11 mouse cellular contexts compared by ENCODE assay signal in genomic region chr4:125231711-125232260, GRCm38 (mm10).
A peak's percentile ranks its signal among the peaks of the same experiment; 100 is the strongest.
DNase-seq lines count a peak whose midpoint lies in the region; ATAC-seq and TF ChIP-seq lines count a peak whose summit lies in the region.
"Had no signal": no experiment of that assay in that cellular context is flagged by ENCODE, and none has a peak within 500 bp of the region (broad histone marks: within the 10 kb centered on the region; RNA-seq: fewer than 3 reads in every experiment).

No protein-coding gene starts in this region.

- no peak overlapping the region for H3K9ac ChIP-seq in liver, adult 2 months (ENCODE audit: low read depth, low read length)
- H3K9ac ChIP-seq in liver, embryonic 12.5 days: no peak overlapping the region
- H3K9ac ChIP-seq in embryonic facial prominence, embryonic 14.5 days (ENCODE audit: low read depth, low read length): no peak overlapping the region
- no peak overlapping the region for H3K9ac ChIP-seq in limb, embryonic 14.5 days (ENCODE audit: low read depth, low read length, severe bottlenecking)
- H3K9ac ChIP-seq: liver, embryonic 13.5 days; stomach, embryonic 15.5 days had no signal

- H3K9me3 ChIP-seq in liver, embryonic 12.5 days (replicated peaks): 0 out of 2 replicates have a peak, but pooled peaks cover 4% of the 10 kb centered on the region
- no peaks in the 10 kb centered on the region for H3K9me3 ChIP-seq in embryonic facial prominence, embryonic 14.5 days (ENCODE audit: control insufficient read depth, low read length)
- H3K9me3 ChIP-seq in limb, embryonic 14.5 days (ENCODE audit: control insufficient read depth, low read length): no peaks in the 10 kb centered on the region
- H3K9me3 ChIP-seq: liver, embryonic 13.5 days; stomach, embryonic 15.5 days had no signal

- H3K4me2 ChIP-seq in liver, embryonic 12.5 days: no peak overlapping the region
- no peak overlapping the region for H3K4me2 ChIP-seq in embryonic facial prominence, embryonic 14.5 days (ENCODE audit: low read depth, low read length)
- H3K4me2 ChIP-seq in limb, embryonic 14.5 days (replicated peaks; ENCODE audit: low read depth, low read length, severe bottlenecking): no peak overlapping the region
- H3K4me2 ChIP-seq: liver, embryonic 13.5 days; stomach, embryonic 15.5 days had no signal

- H3K4me3 ChIP-seq in liver, adult 2 months (ENCODE audit: insufficient read depth, low read depth, low read length): no peak overlapping the region
- no peak overlapping the region for H3K4me3 ChIP-seq in liver, embryonic 12.5 days
- no peak overlapping the region for H3K4me3 ChIP-seq in bone marrow, adult 2 months (replicated peaks; ENCODE audit: control insufficient read depth, low read depth, low read length)
- H3K4me3 ChIP-seq in embryonic facial prominence, embryonic 14.5 days (ENCODE audit: low read depth, low read length): no peak overlapping the region
- no peak overlapping the region for H3K4me3 ChIP-seq in limb, embryonic 14.5 days (replicated peaks; ENCODE audit: low read length)
- H3K4me3 ChIP-seq: erythroblast, embryonic 14.5 days; liver, embryonic 13.5 days; stomach, embryonic 15.5 days had no signal

- no peaks in the 10 kb centered on the region for H3K36me3 ChIP-seq in liver, adult 2 months (ENCODE audit: control insufficient read depth, insufficient read depth, low read length)
- no peaks in the 10 kb centered on the region for H3K36me3 ChIP-seq in liver, embryonic 12.5 days
- H3K36me3 ChIP-seq in embryonic facial prominence, embryonic 14.5 days (ENCODE audit: control insufficient read depth, insufficient read depth, low read length): no peaks in the 10 kb centered on the region
- H3K36me3 ChIP-seq in limb, embryonic 14.5 days (ENCODE audit: control insufficient read depth, insufficient read depth, low read length): no peaks in the 10 kb centered on the region
- H3K36me3 ChIP-seq: liver, embryonic 13.5 days; stomach, embryonic 15.5 days had no signal

- no peaks in the 10 kb centered on the region for H3K4me1 ChIP-seq in liver, adult 2 months (ENCODE audit: control insufficient read depth, insufficient read depth, low read length)
- H3K4me1 ChIP-seq in liver, embryonic 12.5 days: no peaks in the 10 kb centered on the region
- no peaks in the 10 kb centered on the region for H3K4me1 ChIP-seq in bone marrow, adult 2 months (ENCODE audit: control insufficient read depth, insufficient read depth, low read length)
- no peaks in the 10 kb centered on the region for H3K4me1 ChIP-seq in embryonic facial prominence, embryonic 14.5 days (ENCODE audit: control insufficient read depth, insufficient read depth, low read length)
- no peaks in the 10 kb centered on the region for H3K4me1 ChIP-seq in limb, embryonic 14.5 days (ENCODE audit: control insufficient read depth, insufficient read depth, low read length)
- H3K4me1 ChIP-seq: liver, embryonic 13.5 days; stomach, embryonic 15.5 days had no signal

- TF ChIP-seq POLR2A in liver, adult 2 months (IDR thresholded peaks at IDR 0.05; ENCODE audit: extremely low read depth, insufficient read depth, low read length): no peak
- no peak for TF ChIP-seq POLR2A in bone marrow, adult 2 months (IDR thresholded peaks at IDR 0.05; ENCODE audit: borderline replicate concordance, control insufficient read depth, low read depth, low read length)
- TF ChIP-seq POLR2A in limb, embryonic 14.5 days (IDR thresholded peaks at IDR 0.05; ENCODE audit: borderline replicate concordance, extremely low read depth, insufficient read depth, insufficient read length): no peak

- H3K27me3 ChIP-seq in liver, adult 2 months (ENCODE audit: control insufficient read depth, insufficient read depth, low read length): no peaks in the 10 kb centered on the region
- H3K27me3 ChIP-seq in liver, embryonic 12.5 days (replicated peaks): peaks cover 28% of the 10 kb centered on the region
- peaks cover 15% of the 10 kb centered on the region; the same call in 1 of the 2 replicates for H3K27me3 ChIP-seq in embryonic facial prominence, embryonic 14.5 days (replicated peaks; ENCODE audit: control insufficient read depth, insufficient read depth, low read length)
- no peaks in the 10 kb centered on the region; the same call in 1 of the 2 replicates for H3K27me3 ChIP-seq in limb, embryonic 14.5 days (ENCODE audit: control insufficient read depth, insufficient read depth, low read length)

- peak; percentile 32; the same call in 1 of the 2 replicates for TF ChIP-seq CTCF in liver, adult 2 months (IDR thresholded peaks at IDR 0.05; ENCODE audit: low read depth, low read length)
- TF ChIP-seq CTCF in bone marrow, adult 2 months (IDR thresholded peaks at IDR 0.05; ENCODE audit: control insufficient read depth, insufficient read depth, low read length): 0 out of 2 replicates have a peak, but pooled peaks have one; percentile 27

- WGBS in liver, adult 2 months: 33% methylated on average over 12 of the region's 12 CpGs
- WGBS in liver, embryonic 12.5 days (ENCODE audit: insufficient replicate concordance): 25% methylated on average over 12 of the region's 12 CpGs
- 42% methylated on average over 12 of the region's 12 CpGs for WGBS in bone marrow, adult 2 months
- WGBS in embryonic facial prominence, embryonic 14.5 days: 18% methylated on average over 12 of the region's 12 CpGs
- WGBS in limb, embryonic 14.5 days: 34% methylated on average over 12 of the region's 12 CpGs

- H3K27ac ChIP-seq in liver, adult 2 months (replicated peaks; ENCODE audit: insufficient read depth, low read depth, low read length): no peak overlapping the region
- H3K27ac ChIP-seq in liver, embryonic 12.5 days: no peak overlapping the region
- no peak overlapping the region for H3K27ac ChIP-seq in bone marrow, adult 2 months (ENCODE audit: control insufficient read depth, insufficient read depth, low read depth, low read length, poor library complexity)
- H3K27ac ChIP-seq in embryonic facial prominence, embryonic 14.5 days (replicated peaks; ENCODE audit: low read depth, low read length): no peak overlapping the region
- H3K27ac ChIP-seq in limb, embryonic 14.5 days (replicated peaks; ENCODE audit: low read depth, low read length): no peak overlapping the region
- H3K27ac ChIP-seq: liver, embryonic 13.5 days; stomach, embryonic 15.5 days had no signal

- ATAC-seq in liver, embryonic 12.5 days: no peak
- ATAC-seq in embryonic facial prominence, embryonic 14.5 days (ENCODE audit: low read depth): no peak
- no peak for ATAC-seq in limb, embryonic 14.5 days (ENCODE audit: low FRiP score, low read depth)

- DNase-seq in liver, adult 2 months (ENCODE audit: extremely low read depth, low read depth, low spot score): peak; percentile 9
- peak; percentile 40 for DNase-seq in embryonic facial prominence, embryonic 14.5 days (ENCODE audit: low spot score)
- DNase-seq in limb, embryonic 14.5 days (ENCODE audit: low spot score): peak; percentile 34
- DNase-seq in yolk sac, embryonic 10.5 days (ENCODE audit: low spot score): no peak
- no peak for DNase-seq in urinary bladder, postnatal 25 days (ENCODE audit: low spot score)
- DNase-seq in ovary, postnatal 14 days (ENCODE audit: low spot score): no peak
- DNase-seq: liver, embryonic 13.5 days had no signal

- no peaks in the 10 kb centered on the region for H3K79me2 ChIP-seq in liver, adult 2 months (ENCODE audit: control insufficient read depth, insufficient read depth, low read length)

Comparison
In these comparisons a context has a peak if more than half of its experiments do, and no peak if none do; other contexts are left out.
1. DNase-seq: peak in liver, adult 2 months (single experiment), embryonic facial prominence, embryonic 14.5 days (single experiment) and limb, embryonic 14.5 days (single experiment); none in yolk sac, embryonic 10.5 days (single experiment), urinary bladder, postnatal 25 days (single experiment) and ovary, postnatal 14 days (single experiment).